15 mouse cellular contexts compared by ENCODE assay signal in genomic region chr3:95860323-95860722, GRCm38 (mm10). TPM values are rescaled to one million over a fixed set of nuclear protein-coding genes. Genes with fewer than 3 reads are reported as not detected.
DNase-seq lines count a peak whose midpoint lies in the region; ATAC-seq and TF ChIP-seq lines count a peak whose summit lies in the region.
"Had no signal": no experiment of that assay in that cellular context is flagged by ENCODE, and none has a peak within 500 bp of the region (broad histone marks: within the 10 kb centered on the region; RNA-seq: fewer than 3 reads in every experiment).

No protein-coding gene starts in this region.

- no peak overlapping the region for H3K9ac ChIP-seq in heart, adult 2 months (ENCODE audit: low read depth, low read length)
- no peak overlapping the region for H3K9ac ChIP-seq in midbrain, embryonic 14.5 days (replicated peaks; ENCODE audit: low read length)
- H3K9ac ChIP-seq in midbrain, embryonic 15.5 days = no peak overlapping the region
- H3K9ac ChIP-seq: embryonic facial prominence, embryonic 13.5 days; lung, embryonic 15.5 days; neural tube, embryonic 15.5 days had no signal

- H3K4me2 ChIP-seq in midbrain, embryonic 14.5 days (ENCODE audit: low read length) = no peak overlapping the region
- no peak overlapping the region for H3K4me2 ChIP-seq in midbrain, embryonic 15.5 days
- H3K4me2 ChIP-seq: embryonic facial prominence, embryonic 13.5 days; lung, embryonic 15.5 days; midbrain, embryonic 11.5 days; neural tube, embryonic 15.5 days had no signal

- intact Hi-C loops in heart, adult 2 months (cut with DNase I) = loop anchor here (2.0 kb wide), 1 partner anchor 192 kb away; no protein-coding TSS in a partner anchor
- intact Hi-C loops in heart, postnatal 10 days (cut with DNase I) = loop anchor here (2.0 kb wide), 1 partner anchor 100 kb away; no protein-coding TSS in a partner anchor

- H3K27ac ChIP-seq in heart, adult 2 months = no peak overlapping the region
- no peak overlapping the region for H3K27ac ChIP-seq in midbrain, embryonic 14.5 days (replicated peaks; ENCODE audit: low read depth, low read length)
- H3K27ac ChIP-seq in midbrain, embryonic 15.5 days = no peak overlapping the region
- H3K27ac ChIP-seq in small intestine, adult 2 months (ENCODE audit: insufficient read depth, low read depth, low read length) = no peak overlapping the region
- H3K27ac ChIP-seq: embryonic facial prominence, embryonic 13.5 days; lung, embryonic 15.5 days; neural tube, embryonic 15.5 days had no signal

- no peak overlapping the region for H3K4me3 ChIP-seq in heart, adult 2 months
- no peak overlapping the region for H3K4me3 ChIP-seq in midbrain, embryonic 14.5 days (replicated peaks; ENCODE audit: low read depth, low read length)
- H3K4me3 ChIP-seq in midbrain, embryonic 15.5 days = no peak overlapping the region
- no peak overlapping the region for H3K4me3 ChIP-seq in small intestine, adult 2 months (ENCODE audit: low read depth, low read length)
- H3K4me3 ChIP-seq: embryonic facial prominence, embryonic 13.5 days; lung, embryonic 15.5 days; neural tube, embryonic 15.5 days had no signal

- no peaks in the 10 kb centered on the region for H3K4me1 ChIP-seq in heart, adult 2 months (ENCODE audit: control insufficient read depth, insufficient read depth, low read length)
- H3K4me1 ChIP-seq in midbrain, embryonic 14.5 days (ENCODE audit: control insufficient read depth, insufficient read depth, low read length) = 0 out of 2 replicates have a peak, but pooled peaks cover 4% of the 10 kb centered on the region
- H3K4me1 ChIP-seq in midbrain, embryonic 15.5 days = peaks cover 6% of the 10 kb centered on the region
- no peaks in the 10 kb centered on the region for H3K4me1 ChIP-seq in small intestine, adult 2 months (ENCODE audit: control insufficient read depth, insufficient read depth, insufficient read length, low read length)
- H3K4me1 ChIP-seq: embryonic facial prominence, embryonic 13.5 days; lung, embryonic 15.5 days had no signal

- no peak for ATAC-seq in midbrain, embryonic 14.5 days (ENCODE audit: low FRiP score, low TSS enrichment)
- no peak for ATAC-seq in midbrain, embryonic 15.5 days (replicated peaks)
- ATAC-seq in granulocyte monocyte progenitor cell, adult 5-6 weeks (replicated peaks; ENCODE audit: poor library complexity, severe bottlenecking) = no peak
- ATAC-seq: forebrain, embryonic 16.5 days had no signal

- TF ChIP-seq CTCF in heart, adult 2 months (IDR thresholded peaks at IDR 0.05) = peak; percentile 49
- TF ChIP-seq CTCF in small intestine, adult 2 months (IDR thresholded peaks at IDR 0.05; ENCODE audit: extremely low read depth, insufficient read length, insufficient replicate concordance, low read depth, low read length) = peak; percentile 7; the same call in 1 of the 2 replicates

- no peaks in the 10 kb centered on the region for H3K79me2 ChIP-seq in heart, adult 2 months (replicated peaks; ENCODE audit: control insufficient read depth, insufficient read depth, low read length)

- no peaks in the 10 kb centered on the region for H3K9me3 ChIP-seq in midbrain, embryonic 14.5 days (ENCODE audit: control insufficient read depth, low read length)
- H3K9me3 ChIP-seq in midbrain, embryonic 15.5 days = no peaks in the 10 kb centered on the region
- H3K9me3 ChIP-seq: embryonic facial prominence, embryonic 13.5 days; G1E; lung, embryonic 15.5 days; neural tube, embryonic 15.5 days had no signal

- no peak for DNase-seq in heart, adult 2 months
- no peak for DNase-seq in heart, postnatal 10 days
- DNase-seq in midbrain, embryonic 14.5 days = peak; percentile 10
- DNase-seq in MN1 (ENCODE audit: low spot score) = peak; percentile 48
- DNase-seq: adrenal gland, adult 8-10 months; cerebellum, adult 18-20 months had no signal

- no peak for TF ChIP-seq POLR2A in heart, adult 2 months (IDR thresholded peaks at IDR 0.05; ENCODE audit: insufficient read depth, low read depth, low read length)
- no peak for TF ChIP-seq POLR2A in small intestine, adult 2 months (IDR thresholded peaks at IDR 0.05; ENCODE audit: low read depth, low read length)

- 70% methylated on average over 3 of the region's 3 CpGs for WGBS in heart, adult 2 months
- 90% methylated on average over 3 of the region's 3 CpGs for WGBS in midbrain, embryonic 14.5 days
- WGBS in midbrain, embryonic 15.5 days = 92% methylated on average over 3 of the region's 3 CpGs
- WGBS in small intestine, adult 2 months = 72% methylated on average over 3 of the region's 3 CpGs

- peaks cover 2% of the 10 kb centered on the region; the same call in 1 of the 2 replicates for H3K36me3 ChIP-seq in heart, adult 2 months (ENCODE audit: control insufficient read depth, insufficient read depth, low read length)
- peaks cover 18% of the 10 kb centered on the region for H3K36me3 ChIP-seq in midbrain, embryonic 14.5 days (ENCODE audit: control insufficient read depth, insufficient read depth, low read length)
- H3K36me3 ChIP-seq in midbrain, embryonic 15.5 days (replicated peaks) = peaks cover 10% of the 10 kb centered on the region; the same call in 1 of the 2 replicates
- peaks cover 13% of the 10 kb centered on the region for H3K36me3 ChIP-seq in small intestine, adult 2 months (ENCODE audit: control insufficient read depth, insufficient read depth, low read length)

- TF ChIP-seq EP300 in heart, adult 2 months (IDR thresholded peaks at IDR 0.05; ENCODE audit: insufficient read depth, low read depth, low read length) = no peak

- no peaks in the 10 kb centered on the region for H3K27me3 ChIP-seq in heart, adult 2 months (ENCODE audit: control insufficient read depth, insufficient read depth, low read length)
- no peaks in the 10 kb centered on the region for H3K27me3 ChIP-seq in midbrain, embryonic 14.5 days (ENCODE audit: control insufficient read depth, insufficient read depth, low read length)
- H3K27me3 ChIP-seq in midbrain, embryonic 15.5 days (replicated peaks) = no peaks in the 10 kb centered on the region
- no peaks in the 10 kb centered on the region for H3K27me3 ChIP-seq in small intestine, adult 2 months (ENCODE audit: control insufficient read depth, insufficient read depth, low read length)
- H3K27me3 ChIP-seq: embryonic facial prominence, embryonic 13.5 days; lung, embryonic 15.5 days; neural tube, embryonic 15.5 days had no signal

RNA-seq across cellular contexts. Expression of gene Prpf3, which starts 4.6 kb away (rescaled TPM):
- total RNA-seq in heart, adult 2 months (2021) = 10 to 100 TPM; 19.4 to 24.0 TPM
- 9.3 and 13.2 TPM in 2 replicates for polyA plus RNA-seq in heart, adult 2 months (2012; rRNA removed)
- 10 to 100 TPM; 22.7 to 23.4 TPM for total RNA-seq in heart, postnatal 10 days (2021)
- polyA plus RNA-seq in midbrain, embryonic 14.5 days (2014; fragmentation: Nextera tagmentation; extraction: Ambion mirVana) = 34.0 and 44.1 TPM in 2 replicates
- 40.0 and 40.6 TPM in 2 replicates for polyA plus RNA-seq in midbrain, embryonic 15.5 days (2015; fragmentation: Nextera tagmentation; extraction: Ambion mirVana)
- 1.7 and 4.5 TPM in 2 replicates for polyA plus RNA-seq in small intestine, adult 2 months (2012; rRNA removed)
- total RNA-seq in granulocyte monocyte progenitor cell, adult 5-6 weeks (2014; fragmentation: Nextera tagmentation) = 49.6 and 60.8 TPM in 2 replicates
- 35.9 and 45.7 TPM in 2 replicates for total RNA-seq in granulocyte monocyte progenitor cell, adult 5-6 weeks (2017)

RNA-seq across cellular contexts. Expression of gene Mrps21, which starts 11.0 kb away (rescaled TPM):
- total RNA-seq in heart, adult 2 months (2021) = 100 to 1,000 TPM; 314 to 350 TPM
- 174 and 218 TPM in 2 replicates for polyA plus RNA-seq in heart, adult 2 months (2012; rRNA removed)
- total RNA-seq in heart, postnatal 10 days (2021) = 100 to 1,000 TPM; 269 to 279 TPM
- polyA plus RNA-seq in midbrain, embryonic 14.5 days (2014; fragmentation: Nextera tagmentation; extraction: Ambion mirVana) = 271 and 314 TPM in 2 replicates
- polyA plus RNA-seq in midbrain, embryonic 15.5 days (2015; fragmentation: Nextera tagmentation; extraction: Ambion mirVana) = 252 and 260 TPM in 2 replicates
- 39.5 and 51.8 TPM in 2 replicates for polyA plus RNA-seq in small intestine, adult 2 months (2012; rRNA removed)
- total RNA-seq in granulocyte monocyte progenitor cell, adult 5-6 weeks (2014; fragmentation: Nextera tagmentation) = 186 and 187 TPM in 2 replicates
- total RNA-seq in granulocyte monocyte progenitor cell, adult 5-6 weeks (2017) = 342 and 431 TPM in 2 replicates

RNA-seq across cellular contexts. Expression of gene Ciart, which starts 21.7 kb away (rescaled TPM):
- total RNA-seq in heart, adult 2 months (2021) = 10 to 100 TPM in 1 of 2 experiments, 1 to 10 TPM in 1; 5.1 to 27.0 TPM
- 5.0 and 7.7 TPM in 2 replicates for polyA plus RNA-seq in heart, adult 2 months (2012; rRNA removed)
- 1 to 10 TPM; 2.2 to 2.9 TPM for total RNA-seq in heart, postnatal 10 days (2021)
- 3.1 and 3.9 TPM in 2 replicates for polyA plus RNA-seq in midbrain, embryonic 14.5 days (2014; fragmentation: Nextera tagmentation; extraction: Ambion mirVana)
- 5.0 and 5.3 TPM in 2 replicates for polyA plus RNA-seq in midbrain, embryonic 15.5 days (2015; fragmentation: Nextera tagmentation; extraction: Ambion mirVana)
- 0.72 and 0.74 TPM in 2 replicates for polyA plus RNA-seq in small intestine, adult 2 months (2012; rRNA removed)
- total RNA-seq in granulocyte monocyte progenitor cell, adult 5-6 weeks (2014; fragmentation: Nextera tagmentation) = 2.6 and 4.6 TPM in 2 replicates
- total RNA-seq in granulocyte monocyte progenitor cell, adult 5-6 weeks (2017) = 0.90 and 4.0 TPM in 2 replicates

RNA-seq across cellular contexts. Expression of gene BC028528, which starts 31.5 kb away (rescaled TPM):
- 1 to 10 TPM; 8.5 to 9.0 TPM for total RNA-seq in heart, adult 2 months (2021)
- polyA plus RNA-seq in heart, adult 2 months (2012; rRNA removed) = 14.5 and 29.8 TPM in 2 replicates
- total RNA-seq in heart, postnatal 10 days (2021) = 10 to 100 TPM; 26.1 to 38.7 TPM
- 11.1 and 14.9 TPM in 2 replicates for polyA plus RNA-seq in midbrain, embryonic 14.5 days (2014; fragmentation: Nextera tagmentation; extraction: Ambion mirVana)
- polyA plus RNA-seq in midbrain, embryonic 15.5 days (2015; fragmentation: Nextera tagmentation; extraction: Ambion mirVana) = 18.8 and 22.2 TPM in 2 replicates
- 1.5 and 1.6 TPM in 2 replicates for polyA plus RNA-seq in small intestine, adult 2 months (2012; rRNA removed)
- total RNA-seq in granulocyte monocyte progenitor cell, adult 5-6 weeks (2014; fragmentation: Nextera tagmentation) = 36.7 and 51.1 TPM in 2 replicates
- 57.2 and 65.2 TPM in 2 replicates for total RNA-seq in granulocyte monocyte progenitor cell, adult 5-6 weeks (2017)
- polyA plus RNA-seq: G1E had no signal

RNA-seq across cellular contexts. Expression of gene Aph1a, which starts 33.4 kb away (rescaled TPM):
- 100 to 1,000 TPM in 1 of 2 experiments, 10 to 100 TPM in 1; 99.9 to 121 TPM for total RNA-seq in heart, adult 2 months (2021)
- 98.7 and 120 TPM in 2 replicates for polyA plus RNA-seq in heart, adult 2 months (2012; rRNA removed)
- total RNA-seq in heart, postnatal 10 days (2021) = 100 to 1,000 TPM; 147 to 151 TPM
- polyA plus RNA-seq in midbrain, embryonic 14.5 days (2014; fragmentation: Nextera tagmentation; extraction: Ambion mirVana) = 34.7 and 68.9 TPM in 2 replicates
- polyA plus RNA-seq in midbrain, embryonic 15.5 days (2015; fragmentation: Nextera tagmentation; extraction: Ambion mirVana) = 34.3 and 36.1 TPM in 2 replicates
- polyA plus RNA-seq in small intestine, adult 2 months (2012; rRNA removed) = 126 and 211 TPM in 2 replicates
- total RNA-seq in granulocyte monocyte progenitor cell, adult 5-6 weeks (2014; fragmentation: Nextera tagmentation) = 67.0 and 69.0 TPM in 2 replicates
- total RNA-seq in granulocyte monocyte progenitor cell, adult 5-6 weeks (2017) = 31.8 and 42.8 TPM in 2 replicates

Comparison
In these comparisons a context has a peak if more than half of its experiments do, and no peak if none do; other contexts are left out.
1. DNase-seq: peak in midbrain, embryonic 14.5 days (single experiment) and MN1 (single experiment); none in heart, adult 2 months (0 of 2) and heart, postnatal 10 days (0 of 2).